Comparison of ENCODE assay signal across 11 mouse cellular contexts in genomic region chr10:60027619-60028084, GRCm38 (mm10). TPM values are rescaled to one million over a fixed set of nuclear protein-coding genes. Genes with fewer than 3 reads are reported as not detected.
DNase-seq lines count a peak whose midpoint lies in the region; ATAC-seq and TF ChIP-seq lines count a peak whose summit lies in the region.
"Had no signal": no experiment of that assay in that cellular context is flagged by ENCODE, and none has a peak within 500 bp of the region (broad histone marks: within the 10 kb centered on the region; RNA-seq: fewer than 3 reads in every experiment).

No protein-coding gene starts in this region.

- WGBS in hindbrain, embryonic 10.5 days: 70% methylated on average over 2 of the region's 2 CpGs
- WGBS in hindbrain, embryonic 11.5 days: 68% methylated on average over 2 of the region's 2 CpGs
- WGBS in thymus, adult 2 months: 62% methylated on average over 2 of the region's 2 CpGs
- 42% methylated on average over 2 of the region's 2 CpGs for WGBS in limb, embryonic 11.5 days
- 14% methylated on average over 2 of the region's 2 CpGs for WGBS in stomach, postnatal 0 days
- WGBS in liver, postnatal 0 days (ENCODE audit: insufficient replicate concordance): 57% methylated on average over 2 of the region's 2 CpGs

- ATAC-seq in hindbrain, embryonic 11.5 days (ENCODE audit: low FRiP score): no peak
- ATAC-seq in limb, embryonic 11.5 days (ENCODE audit: insufficient number of reproducible peaks, low FRiP score, low TSS enrichment, low read depth): no peak
- peak; percentile 90 for ATAC-seq in stomach, postnatal 0 days (ENCODE audit: low FRiP score, low TSS enrichment)
- ATAC-seq in liver, postnatal 0 days: no peak

- peaks cover 7% of the 10 kb centered on the region; the same call in 1 of the 2 replicates for H3K36me3 ChIP-seq in hindbrain, embryonic 10.5 days
- H3K36me3 ChIP-seq in hindbrain, embryonic 11.5 days (ENCODE audit: control insufficient read depth, insufficient read depth, low read length): no peaks in the 10 kb centered on the region
- H3K36me3 ChIP-seq in thymus, adult 2 months (ENCODE audit: control insufficient read depth, insufficient read depth, low read length): no peaks in the 10 kb centered on the region
- no peaks in the 10 kb centered on the region for H3K36me3 ChIP-seq in limb, embryonic 11.5 days (ENCODE audit: control insufficient read depth, insufficient read depth, low read length)
- no peaks in the 10 kb centered on the region for H3K36me3 ChIP-seq in stomach, postnatal 0 days (ENCODE audit: control insufficient read depth, insufficient read depth, low read length)
- H3K36me3 ChIP-seq in liver, postnatal 0 days (replicated peaks; ENCODE audit: insufficient read depth, low read length): no peaks in the 10 kb centered on the region; the same call in 1 of the 2 replicates

- no peak for DNase-seq in hindbrain, embryonic 10.5 days (ENCODE audit: low spot score)
- DNase-seq in hindbrain, embryonic 11.5 days (ENCODE audit: low spot score): no peak
- no peak for DNase-seq in thymus, adult 2 months
- no peak for DNase-seq in thymus, postnatal 0 days (ENCODE audit: low spot score)
- peak; percentile 35 for DNase-seq in limb, embryonic 11.5 days (ENCODE audit: low spot score)
- peak; percentile 23 for DNase-seq in stomach, postnatal 0 days (ENCODE audit: low spot score)
- DNase-seq in gastrocnemius, adult 8-10 months (ENCODE audit: low spot score in 2 of 2): no peak
- no peak for DNase-seq in liver, postnatal 0 days
- DNase-seq: kidney, adult 18-20 months had no signal

- 0 out of 2 replicates have a peak overlapping the region, but pooled peaks have one; percentile 23 for H3K27ac ChIP-seq in hindbrain, embryonic 10.5 days
- H3K27ac ChIP-seq in hindbrain, embryonic 11.5 days (ENCODE audit: low read depth, low read length): no peak overlapping the region
- peak overlapping the region; percentile 44 for H3K27ac ChIP-seq in thymus, adult 2 months (ENCODE audit: control insufficient read depth, insufficient read depth, low read length)
- H3K27ac ChIP-seq in limb, embryonic 11.5 days (replicated peaks; ENCODE audit: low read depth, low read length): peak overlapping the region; percentile 4
- H3K27ac ChIP-seq in stomach, postnatal 0 days (replicated peaks): peak overlapping the region; percentile 81
- no peak overlapping the region for H3K27ac ChIP-seq in liver, postnatal 0 days (ENCODE audit: low read depth)
- H3K27ac ChIP-seq: midbrain, embryonic 12.5 days had no signal

- no peak for TF ChIP-seq CTCF in thymus, adult 2 months (IDR thresholded peaks at IDR 0.05; ENCODE audit: borderline replicate concordance, control insufficient read depth, extremely low read depth, insufficient read depth, low read length, poor library complexity)
- no peak for TF ChIP-seq CTCF in stomach, postnatal 0 days (IDR thresholded peaks at IDR 0.05; ENCODE audit: low read depth)
- TF ChIP-seq CTCF in liver, postnatal 0 days (IDR thresholded peaks at IDR 0.05; ENCODE audit: low read depth): no peak

- no peaks in the 10 kb centered on the region for H3K27me3 ChIP-seq in hindbrain, embryonic 10.5 days (ENCODE audit: insufficient read depth, poor library complexity, severe bottlenecking)
- no peaks in the 10 kb centered on the region for H3K27me3 ChIP-seq in hindbrain, embryonic 11.5 days (ENCODE audit: control insufficient read depth, insufficient read depth, low read length)
- H3K27me3 ChIP-seq in thymus, adult 2 months (ENCODE audit: control insufficient read depth, insufficient read depth, low read length): no peaks in the 10 kb centered on the region
- H3K27me3 ChIP-seq in limb, embryonic 11.5 days (ENCODE audit: control insufficient read depth, insufficient read depth, low read length): no peaks in the 10 kb centered on the region
- H3K27me3 ChIP-seq in stomach, postnatal 0 days (ENCODE audit: control insufficient read depth, insufficient read depth, low read length): no peaks in the 10 kb centered on the region
- no peaks in the 10 kb centered on the region for H3K27me3 ChIP-seq in liver, postnatal 0 days (ENCODE audit: insufficient read depth, low read length)
- H3K27me3 ChIP-seq: CH12.LX; midbrain, embryonic 12.5 days had no signal

- no peak for TF ChIP-seq EP300 in stomach, postnatal 0 days (optimal IDR thresholded peaks at IDR 0.05)
- TF ChIP-seq EP300 in liver, postnatal 0 days (IDR thresholded peaks at IDR 0.05; ENCODE audit: low read depth): no peak

- H3K4me1 ChIP-seq in hindbrain, embryonic 10.5 days (replicated peaks): peaks cover 19% of the 10 kb centered on the region
- no peaks in the 10 kb centered on the region for H3K4me1 ChIP-seq in hindbrain, embryonic 11.5 days (replicated peaks; ENCODE audit: control insufficient read depth, insufficient read depth, low read length)
- peaks cover 8% of the 10 kb centered on the region for H3K4me1 ChIP-seq in thymus, adult 2 months (replicated peaks; ENCODE audit: control insufficient read depth, insufficient read depth, low read length)
- H3K4me1 ChIP-seq in limb, embryonic 11.5 days (ENCODE audit: control insufficient read depth, insufficient read depth, low read length): peaks cover 32% of the 10 kb centered on the region
- peaks cover 2% of the 10 kb centered on the region for H3K4me1 ChIP-seq in stomach, postnatal 0 days (replicated peaks; ENCODE audit: control insufficient read depth, insufficient read depth)
- no peaks in the 10 kb centered on the region for H3K4me1 ChIP-seq in liver, postnatal 0 days (ENCODE audit: insufficient read depth)

- no peak overlapping the region for H3K4me2 ChIP-seq in hindbrain, embryonic 11.5 days (replicated peaks; ENCODE audit: low read depth, low read length)
- H3K4me2 ChIP-seq in limb, embryonic 11.5 days (ENCODE audit: low read depth, severe bottlenecking): no peak overlapping the region
- no peak overlapping the region for H3K4me2 ChIP-seq in stomach, postnatal 0 days (replicated peaks; ENCODE audit: low read depth)
- H3K4me2 ChIP-seq in liver, postnatal 0 days (ENCODE audit: low read depth, low read length): no peak overlapping the region
- H3K4me2 ChIP-seq: midbrain, embryonic 12.5 days had no signal

- H3K9me3 ChIP-seq in hindbrain, embryonic 10.5 days: no peaks in the 10 kb centered on the region
- no peaks in the 10 kb centered on the region for H3K9me3 ChIP-seq in hindbrain, embryonic 11.5 days (ENCODE audit: control insufficient read depth, low read length)
- no peaks in the 10 kb centered on the region for H3K9me3 ChIP-seq in limb, embryonic 11.5 days (ENCODE audit: control insufficient read depth, low read length)
- H3K9me3 ChIP-seq in stomach, postnatal 0 days (ENCODE audit: control insufficient read depth, low read length): no peaks in the 10 kb centered on the region
- H3K9me3 ChIP-seq in liver, postnatal 0 days (ENCODE audit: low read length): no peaks in the 10 kb centered on the region
- H3K9me3 ChIP-seq: midbrain, embryonic 12.5 days had no signal

- no peak for TF ChIP-seq POLR2A in thymus, adult 2 months (IDR thresholded peaks at IDR 0.05; ENCODE audit: control insufficient read depth, extremely low read depth, insufficient read depth, low read length, poor library complexity)

- H3K4me3 ChIP-seq in hindbrain, embryonic 10.5 days: no peak overlapping the region
- H3K4me3 ChIP-seq in hindbrain, embryonic 11.5 days (ENCODE audit: low read depth, low read length): no peak overlapping the region
- H3K4me3 ChIP-seq in thymus, adult 2 months (ENCODE audit: control insufficient read depth, insufficient read depth, low read length): no peak overlapping the region
- no peak overlapping the region for H3K4me3 ChIP-seq in limb, embryonic 11.5 days (ENCODE audit: low read depth, low read length)
- H3K4me3 ChIP-seq in stomach, postnatal 0 days (ENCODE audit: low read depth, low read length): no peak overlapping the region
- H3K4me3 ChIP-seq in liver, postnatal 0 days (ENCODE audit: low read depth, low read length): no peak overlapping the region
- H3K4me3 ChIP-seq: midbrain, embryonic 12.5 days had no signal

- H3K9ac ChIP-seq in hindbrain, embryonic 11.5 days (ENCODE audit: low read depth, low read length): no peak overlapping the region
- no peak overlapping the region for H3K9ac ChIP-seq in limb, embryonic 11.5 days (ENCODE audit: low read length)
- H3K9ac ChIP-seq in stomach, postnatal 0 days (ENCODE audit: low read length): no peak overlapping the region
- no peak overlapping the region for H3K9ac ChIP-seq in liver, postnatal 0 days (replicated peaks)
- H3K9ac ChIP-seq: midbrain, embryonic 12.5 days had no signal

RNA-seq across cellular contexts. Expression of gene Anapc16, which starts 24.7 kb away (rescaled TPM):
- polyA plus RNA-seq in hindbrain, embryonic 10.5 days (2016; fragmentation: Nextera tagmentation; extraction: Ambion mirVana): 111 and 114 TPM in 2 replicates
- polyA plus RNA-seq in hindbrain, embryonic 11.5 days (2014; fragmentation: Nextera tagmentation; extraction: Ambion mirVana): 97.1 and 115 TPM in 2 replicates
- polyA plus RNA-seq in thymus, adult 2 months (2012; rRNA removed): 108 and 136 TPM in 2 replicates
- polyA plus RNA-seq in thymus, postnatal 0 days (2015; fragmentation: Nextera tagmentation; extraction: Ambion mirVana): 139 and 168 TPM in 2 replicates
- polyA plus RNA-seq in limb, embryonic 11.5 days (2014; fragmentation: Nextera tagmentation; extraction: Ambion mirVana): 111 and 112 TPM in 2 replicates
- 76.8 and 86.4 TPM in 2 replicates for polyA plus RNA-seq in stomach, postnatal 0 days (2015; fragmentation: Nextera tagmentation; extraction: Ambion mirVana)
- total RNA-seq in gastrocnemius, adult 8-10 months (2022): 10 to 100 TPM; 39.3 to 51.5 (median 43.3) TPM
- polyA plus RNA-seq in liver, postnatal 0 days (2015; fragmentation: Nextera tagmentation; extraction: Ambion mirVana): 37.3 and 37.7 TPM in 2 replicates

RNA-seq across cellular contexts. Expression of gene Ascc1, which starts 25.0 kb away (rescaled TPM):
- 35.8 and 37.0 TPM in 2 replicates for polyA plus RNA-seq in hindbrain, embryonic 10.5 days (2016; fragmentation: Nextera tagmentation; extraction: Ambion mirVana)
- polyA plus RNA-seq in hindbrain, embryonic 11.5 days (2014; fragmentation: Nextera tagmentation; extraction: Ambion mirVana): 41.1 and 42.9 TPM in 2 replicates
- 24.2 and 26.2 TPM in 2 replicates for polyA plus RNA-seq in thymus, adult 2 months (2012; rRNA removed)
- polyA plus RNA-seq in thymus, postnatal 0 days (2015; fragmentation: Nextera tagmentation; extraction: Ambion mirVana): 38.5 and 43.2 TPM in 2 replicates
- polyA plus RNA-seq in limb, embryonic 11.5 days (2014; fragmentation: Nextera tagmentation; extraction: Ambion mirVana): 45.2 and 46.7 TPM in 2 replicates
- polyA plus RNA-seq in stomach, postnatal 0 days (2015; fragmentation: Nextera tagmentation; extraction: Ambion mirVana): 29.0 and 31.6 TPM in 2 replicates
- total RNA-seq in gastrocnemius, adult 8-10 months (2022): 10 to 100 TPM; 13.9 to 18.9 (median 14.3) TPM
- 14.1 and 14.7 TPM in 2 replicates for polyA plus RNA-seq in liver, postnatal 0 days (2015; fragmentation: Nextera tagmentation; extraction: Ambion mirVana)

Comparison
In these comparisons a context has a peak if more than half of its experiments do, and no peak if none do; other contexts are left out.
1. H3K27ac ChIP-seq: peak in hindbrain, embryonic 10.5 days (single experiment), thymus, adult 2 months (single experiment), limb, embryonic 11.5 days (single experiment) and stomach, postnatal 0 days (single experiment); none in hindbrain, embryonic 11.5 days (single experiment) and liver, postnatal 0 days (single experiment).
2. DNase-seq: peak in limb, embryonic 11.5 days (single experiment) and stomach, postnatal 0 days (single experiment); none in hindbrain, embryonic 10.5 days (single experiment), hindbrain, embryonic 11.5 days (single experiment), thymus, adult 2 months (single experiment), thymus, postnatal 0 days (single experiment), gastrocnemius, adult 8-10 months (0 of 2) and liver, postnatal 0 days (single experiment).